Mouse (Mus musculus) T-cell, adult 2 months (primary cell): Measurements from ENCODE around the gene Npr1.

Experiments used
- DNase-seq: peaks from one replicate; pipeline ENCODE4 v3.0.0; 2022; ENCODE audit warnings: low spot score

The Npr1 gene

DNA sequence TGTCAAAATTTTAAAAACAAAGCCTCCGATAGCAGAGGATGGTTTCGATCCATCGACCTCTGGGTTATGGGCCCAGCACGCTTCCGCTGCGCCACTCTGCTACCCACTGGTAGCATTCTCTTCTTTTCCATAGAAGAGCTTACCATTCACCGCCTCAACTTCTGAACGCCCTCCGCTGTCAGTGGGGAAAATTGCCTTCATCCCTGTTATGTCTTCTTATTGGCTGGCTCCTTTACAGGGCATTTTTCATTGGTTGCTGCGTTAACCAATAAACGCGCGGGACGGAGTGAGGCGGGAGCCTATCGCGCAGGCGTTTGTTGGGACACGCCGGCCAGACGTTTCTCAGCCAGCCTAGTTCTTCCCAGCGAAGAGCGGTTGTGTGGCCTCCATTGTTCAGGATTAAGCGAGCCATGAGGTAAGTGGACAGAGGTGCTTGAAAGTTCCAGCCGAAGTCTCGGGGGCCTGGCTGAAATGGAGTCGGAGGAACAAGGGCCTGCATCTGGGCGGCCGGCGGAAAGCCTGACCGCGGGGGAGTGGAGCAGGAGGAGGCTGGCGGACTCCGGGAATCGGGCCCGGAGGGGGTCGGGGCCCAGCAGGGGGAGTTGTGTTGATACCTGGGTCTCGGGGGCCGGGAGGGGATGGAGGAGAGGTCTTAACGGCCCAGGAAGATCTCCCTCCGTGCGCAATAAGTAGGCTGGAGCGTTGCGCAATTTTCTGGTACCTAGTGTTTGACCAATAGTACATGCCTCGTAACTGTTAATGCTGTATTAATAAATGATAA is 10.4 kb upstream of the Npr1 start, which contains the start of gene Ilf2:
Ilf2 (plus strand) TSS at position 296 of the 781 bp plus-strand sequence.
- DNase-seq: peak; percentile 96

- no peak for DNase-seq
These were observed 9.6 kb upstream of the Npr1 start for GRCm38 (mm10) chr3:90475151-90475830.

- DNase-seq: peak; percentile 76
These were observed 6.5 kb upstream of the Npr1 start for GRCm38 (mm10) chr3:90472213-90472612.

DNA sequence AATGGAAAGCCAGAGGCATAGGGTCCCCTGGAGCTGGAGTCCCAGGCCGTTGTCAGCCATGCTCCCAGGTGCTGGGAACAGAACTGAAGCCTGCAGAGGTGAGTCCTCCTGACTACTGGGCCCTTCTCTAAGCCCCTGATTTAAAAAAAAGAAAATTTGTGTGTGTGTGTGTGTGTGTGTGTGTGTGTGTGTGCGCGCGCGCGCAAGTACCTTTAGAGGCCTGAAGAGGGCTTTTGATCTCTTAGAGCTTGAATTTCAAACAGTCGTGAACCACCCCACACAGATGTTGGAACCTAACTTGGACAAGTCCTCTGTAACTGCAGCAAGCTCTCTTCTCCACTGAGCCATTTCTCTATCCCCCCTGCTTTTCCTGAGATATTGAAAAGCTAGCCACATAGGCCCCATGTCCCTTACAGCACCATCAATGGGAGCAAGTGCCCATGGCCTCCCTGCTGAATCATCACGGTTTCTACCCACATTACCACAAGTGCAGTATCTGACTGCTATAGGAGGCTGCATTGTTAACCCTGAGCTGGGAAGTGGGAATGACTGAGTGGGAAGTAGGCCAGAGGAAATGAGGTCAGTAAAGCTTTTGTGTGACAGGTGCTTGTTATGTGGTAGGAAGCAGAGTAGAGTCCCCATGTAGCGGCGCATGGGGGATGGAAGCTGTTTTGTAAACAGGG is 2.1 kb upstream of the Npr1 start:
- DNase-seq: no peak

GRCm38 (mm10) chr3:90466311-90466766 is 673 bp upstream of the Npr1 start:
- no peak for DNase-seq

DNA sequence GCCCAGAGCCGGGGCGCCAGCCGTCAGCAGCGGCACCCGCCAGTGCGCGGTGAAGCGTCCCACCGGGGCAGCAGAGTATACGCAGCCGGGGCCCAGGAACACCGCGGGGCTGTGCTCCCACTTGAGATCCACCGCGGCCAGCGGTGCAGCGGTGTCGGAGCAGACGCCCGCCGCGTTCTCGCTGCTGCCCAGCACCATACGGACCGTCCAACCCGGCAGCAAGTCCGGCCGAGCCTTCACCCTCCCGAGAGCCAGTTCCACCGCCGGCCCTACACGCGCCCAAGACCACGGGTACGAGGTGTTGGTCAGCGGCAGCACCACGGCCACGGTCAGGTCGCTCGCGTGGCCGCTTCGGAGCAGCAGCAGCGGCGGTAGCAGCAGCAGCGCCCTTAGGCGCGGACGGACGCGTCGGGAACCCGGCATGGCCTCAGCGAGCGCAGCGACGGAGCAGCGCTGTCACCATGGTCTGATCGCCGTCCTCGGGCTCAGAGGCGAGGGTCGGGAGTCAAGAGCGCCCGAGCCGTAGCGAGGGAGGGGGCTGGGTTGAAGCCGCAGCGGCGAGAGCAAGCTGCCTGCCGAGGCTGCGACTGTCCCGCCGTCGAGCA is 483 bp downstream of the Npr1 start:
- DNase-seq: peak; percentile 33

DNA sequence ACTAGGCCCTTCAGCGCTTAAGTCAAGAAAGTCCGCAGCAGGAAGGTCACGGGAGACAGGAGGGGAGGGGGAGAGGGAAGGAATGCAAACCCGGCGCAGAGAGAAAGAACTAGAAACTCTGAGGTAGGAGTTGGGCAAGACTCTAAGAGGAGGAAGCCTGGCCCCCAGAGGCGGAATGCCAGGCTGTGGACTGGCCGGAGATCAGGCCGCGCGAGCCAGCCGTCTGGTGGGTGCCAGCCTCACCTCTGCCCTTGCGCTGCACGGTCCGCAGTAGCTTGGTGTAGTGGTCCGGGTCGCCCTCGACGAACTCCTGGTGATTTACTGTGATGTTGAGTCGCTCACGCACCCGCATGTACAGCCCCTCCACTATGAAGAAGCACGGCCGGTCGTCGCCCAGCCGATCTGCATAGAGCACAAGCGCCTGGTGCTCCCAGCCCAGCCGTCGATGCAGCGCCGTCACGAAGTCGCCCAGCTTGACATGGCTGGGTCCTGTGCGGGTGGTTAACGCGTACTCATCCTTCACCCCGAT is 1.1 kb downstream of the Npr1 start:
- peak; percentile 9 for DNase-seq

GRCm38 (mm10) chr3:90462579-90462978 is 3.1 kb downstream of the Npr1 start:
- no peak for DNase-seq

- no peak for DNase-seq
These were observed 3.7 kb downstream of the Npr1 start for GRCm38 (mm10) chr3:90461935-90462334.

DNA sequence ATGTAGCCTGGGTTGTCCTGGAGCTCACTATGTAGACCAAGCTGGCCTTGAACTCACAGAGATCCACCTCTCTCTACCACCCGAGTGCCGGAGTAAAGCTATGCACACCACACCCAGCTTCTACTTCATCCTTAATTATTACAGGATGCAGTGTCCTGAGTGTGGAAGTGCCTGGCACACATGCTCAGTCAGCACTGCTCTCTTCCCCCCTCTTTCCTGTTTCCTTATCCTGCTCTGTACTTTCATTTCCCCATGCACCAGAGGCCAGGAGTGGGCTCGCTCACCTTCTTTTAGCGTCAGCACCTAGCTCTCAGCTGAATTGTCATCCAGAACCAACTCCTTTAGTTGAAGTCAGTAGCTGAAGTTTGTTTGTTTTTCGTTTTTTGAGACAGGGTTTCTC is 5.4 kb downstream of the Npr1 start:
- no peak for DNase-seq

DNA sequence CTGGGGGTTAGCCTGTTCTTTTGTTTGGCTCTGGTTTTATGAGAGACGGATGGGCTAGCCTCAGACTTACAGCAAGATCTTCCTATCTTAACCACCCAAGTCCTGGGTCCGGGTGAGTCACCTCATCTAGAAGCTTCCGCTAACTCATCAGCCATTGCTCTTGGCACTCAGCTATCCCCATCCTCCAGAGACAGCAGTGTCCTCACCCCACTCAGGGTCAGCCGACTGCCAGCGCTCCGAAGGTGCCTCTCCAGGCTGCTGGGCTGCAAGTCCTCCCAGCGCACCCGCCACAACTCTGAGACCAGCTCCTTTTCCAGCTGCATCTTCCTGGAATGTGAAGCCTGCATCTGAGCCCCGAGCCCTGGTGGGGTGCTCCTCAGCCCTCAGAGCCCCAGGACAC is 5.9 kb downstream of the Npr1 start:
- DNase-seq: no peak

- DNase-seq: no peak
These were observed 10.7 kb downstream of the Npr1 start for GRCm38 (mm10) chr3:90454931-90455330.

GRCm38 (mm10) chr3:90451396-90452095 is 14.1 kb downstream of the Npr1 start:
- DNase-seq: no peak

- DNase-seq: no peak
These were observed 14.8 kb downstream of the Npr1 start for GRCm38 (mm10) chr3:90450874-90451273.

DNA sequence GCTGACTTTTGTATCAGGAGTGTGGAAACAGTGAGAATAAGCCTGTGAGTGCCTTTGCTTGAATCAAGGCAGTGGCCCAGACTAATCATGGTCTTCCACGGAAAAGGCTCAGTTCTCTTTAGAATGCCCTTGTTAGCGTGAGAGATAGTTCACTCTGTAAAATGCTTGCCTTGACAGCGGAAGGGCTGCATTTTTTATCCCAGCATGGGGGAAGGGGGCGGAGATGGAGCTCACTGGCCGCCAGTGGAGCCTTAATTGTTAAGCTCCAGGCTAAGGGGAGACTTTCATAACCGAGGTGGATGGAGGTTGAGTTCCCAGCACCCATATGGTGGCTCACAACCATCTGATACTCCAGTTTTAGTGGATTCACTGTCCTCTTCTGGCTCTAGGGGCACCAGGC is 17.0 kb downstream of the Npr1 start:
- DNase-seq: no peak

GRCm38 (mm10) chr3:90447123-90447494 is 18.6 kb downstream of the Npr1 start:
- peak; percentile 16 for DNase-seq

GRCm38 (mm10) chr3:90446389-90447122 is 19.1 kb downstream of the Npr1 start:
- peak; percentile 24 for DNase-seq

GRCm38 (mm10) chr3:90445417-90446200 is 20.1 kb downstream of the Npr1 start:
- DNase-seq: no peak

DNA sequence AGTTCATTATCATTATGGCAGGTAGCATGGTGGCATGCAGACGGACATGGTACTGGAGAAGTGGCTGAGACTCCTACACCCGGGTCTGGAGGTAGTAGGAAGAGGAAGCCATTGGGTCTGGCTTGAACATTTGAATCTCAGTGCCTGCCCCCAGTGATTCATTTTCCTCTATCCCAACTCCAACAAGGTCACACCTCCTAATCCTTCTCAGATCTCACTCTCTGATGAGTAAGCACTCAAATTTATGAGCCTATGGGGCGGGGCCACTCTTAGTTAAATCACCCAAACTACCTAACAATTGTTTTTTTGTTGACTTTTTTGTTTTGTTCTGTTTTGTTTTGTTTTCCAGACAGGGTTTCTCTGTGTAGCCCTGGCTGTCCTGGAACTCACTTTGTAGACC is 21.7 kb downstream of the Npr1 start:
- no peak for DNase-seq

DNA sequence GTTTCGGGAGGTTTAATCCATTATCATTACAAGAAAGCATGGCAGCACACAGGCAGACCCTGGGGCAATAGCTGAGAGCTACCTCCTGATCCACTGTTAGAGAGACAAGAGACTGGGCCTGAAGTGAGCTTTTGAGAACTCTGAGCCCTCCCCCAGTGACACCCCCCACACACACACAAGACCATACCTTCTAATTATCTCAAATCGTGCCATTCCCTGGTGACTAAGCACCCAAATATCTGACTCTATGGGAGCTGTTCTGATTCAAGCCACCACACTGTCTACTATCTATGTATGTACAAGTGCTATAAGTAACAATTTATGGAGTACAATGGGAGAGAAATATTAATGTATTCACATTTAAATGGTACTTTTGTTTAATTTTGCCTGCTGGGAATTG is 24.9 kb downstream of the Npr1 start:
- no peak for DNase-seq
